Mouse (Mus musculus) midbrain, embryonic 11.5 days (tissue): Measurements from ENCODE around the gene Slc5a6. TPM values are rescaled to one million over a fixed set of nuclear protein-coding genes. Genes with fewer than 3 reads are reported as not detected.
"Not testable (repeated sequence)": the region's sequence is repeated elsewhere in the genome, so short reads cannot be mapped to it uniquely, and the experiment has no call there.

ENCODE experiments used
- ATAC-seq: fragments of 200-750 bp; cut with Nextera tagmentation; 2 replicates; pipeline ENCODE4 v1.8.0; 2017; ENCODE audit warnings: moderate TSS enrichment, moderate library complexity; ENCODE audit not compliant: low FRiP score
- DNase-seq: peaks from one replicate; pipeline ENCODE4 v3.0.0; 2015; ENCODE audit warnings: low spot score; ENCODE audit errors: missing footprints
- H3K27ac ChIP-seq: fragments of 300-500 bp; sonication (generic); 2 replicates; pipeline ENCODE4 v1.5.1; 2014; ENCODE audit warnings: low read depth, low read length
- H3K27me3 ChIP-seq: fragments of 300-500 bp; sonication (generic); 2 replicates; pipeline ENCODE4 v1.6.1; 2014; ENCODE audit warnings: mild to moderate bottlenecking, low read length, moderate library complexity, mixed read lengths; ENCODE audit not compliant: control insufficient read depth, insufficient read depth
- H3K36me3 ChIP-seq: fragments of 300-500 bp; sonication (generic); 2 replicates; pipeline ENCODE4 v1.6.1; 2014; ENCODE audit warnings: mild to moderate bottlenecking, low read length, moderate library complexity, mixed read lengths; ENCODE audit not compliant: control insufficient read depth, insufficient read depth
- H3K4me1 ChIP-seq: fragments of 300-500 bp; sonication (generic); 2 replicates; pipeline ENCODE4 v1.6.1; 2014; ENCODE audit warnings: low read length; ENCODE audit not compliant: control insufficient read depth, insufficient read depth
- H3K4me2 ChIP-seq: fragments of 300-500 bp; sonication (generic); 2 replicates; pipeline ENCODE4 v1.6.1; 2014; ENCODE audit warnings: mild to moderate bottlenecking, moderate library complexity
- H3K4me3 ChIP-seq: fragments of 300-500 bp; sonication (generic); 2 replicates; pipeline ENCODE4 v1.5.1; 2014; ENCODE audit warnings: low read depth, low read length
- H3K9ac ChIP-seq: fragments of 300-500 bp; sonication (generic); 2 replicates; pipeline ENCODE4 v1.6.1; 2014; ENCODE audit warnings: low read length
- H3K9me3 ChIP-seq: fragments of 300-500 bp; sonication (generic); 2 replicates; pipeline ENCODE4 v1.6.1; 2016; ENCODE audit warnings: low read length; ENCODE audit not compliant: control insufficient read depth
- WGBS: fragments of 180-500 bp; shearing (Covaris S2); extraction: QIAGEN DNeasy Blood & Tissue Kit; methylation state at CpG from one replicate; pipeline ENCODE4 v1.1.7; 2014; 5-methylcytosine and 5-hydroxymethylcytosine counted together
- polyA plus RNA-seq: library from polyadenylated mRNA; unstranded; fragments of >200 nt; fragmentation: Nextera tagmentation; extraction: Ambion mirVana; gene quantifications from 2 replicates; pipeline ENCODE4 v1.2.1, GENCODE M21; 2014

Slc5a6 gene
- polyA plus RNA-seq, 1 experiment from 2014 or later: 7.3 TPM

- Histone ChIP-seq H3K9me3 (no peaks in the 10 kb centered on the region), H3K4me1 (no peaks in the 10 kb centered on the region), H3K27me3 (no peaks in the 10 kb centered on the region), H3K36me3 (peaks cover 56% of the 10 kb centered on the region), H3K4me3 (no peak overlapping the region), H3K9ac (no peak overlapping the region), H3K4me2 (no peak overlapping the region), H3K27ac (no peak overlapping the region)
- ATAC-seq (no peak), DNase-seq (no peak)
- WGBS: 92% methylated on average over 11 of the region's 11 CpGs
These were observed 23.1 kb upstream of the Slc5a6 start for GRCm38 (mm10) chr5:31071821-31072220.

- WGBS: 84% methylated on average over 2 of the region's 2 CpGs
- no peaks in the 10 kb centered on the region for H3K9me3 ChIP-seq
- H3K4me3 ChIP-seq: no peak overlapping the region
- no peaks in the 10 kb centered on the region for H3K27me3 ChIP-seq
- ATAC-seq (no peak), DNase-seq (no peak)
- H3K9ac ChIP-seq: no peak overlapping the region
- H3K36me3 ChIP-seq: peaks cover 50% of the 10 kb centered on the region
- no peak overlapping the region for H3K27ac ChIP-seq
- H3K4me2 ChIP-seq: no peak overlapping the region
- no peaks in the 10 kb centered on the region for H3K4me1 ChIP-seq
These were observed 22.3 kb upstream of the Slc5a6 start for GRCm38 (mm10) chr5:31071059-31071458.

- Histone ChIP-seq H3K27ac (no peak overlapping the region), H3K4me1 (no peaks in the 10 kb centered on the region), H3K27me3 (no peaks in the 10 kb centered on the region), H3K36me3 (peaks cover 41% of the 10 kb centered on the region), H3K4me2 (no peak overlapping the region), H3K9ac (no peak overlapping the region), H3K4me3 (no peak overlapping the region), H3K9me3 (no peaks in the 10 kb centered on the region)
- WGBS: 92% methylated on average over 3 of the region's 3 CpGs
- DNase-seq: no peak
- ATAC-seq: no peak
These were observed 21.1 kb upstream of the Slc5a6 start for GRCm38 (mm10) chr5:31069810-31070209.

GRCm38 (mm10) chr5:31055216-31056140 is 6.8 kb upstream of the Slc5a6 start:
- peak overlapping the region; percentile 83 for H3K4me2 ChIP-seq
- H3K27me3 ChIP-seq: no peaks in the 10 kb centered on the region
- DNase-seq (peak; percentile 95), ATAC-seq (no peak; the same call in 1 of the 2 replicates)
- whole genome bisulfite sequencing: 20% methylated on average over 19 of the region's 19 CpGs
- peak overlapping the region; percentile 55 for H3K4me3 ChIP-seq
- peak overlapping the region; percentile 79 for H3K9ac ChIP-seq
- H3K27ac ChIP-seq: no peak overlapping the region; the same call in 1 of the 2 replicates
- peaks cover 13% of the 10 kb centered on the region; the same call in 1 of the 2 replicates for H3K4me1 ChIP-seq
- H3K36me3 ChIP-seq: peaks cover 6% of the 10 kb centered on the region
- no peaks in the 10 kb centered on the region for H3K9me3 ChIP-seq

- Histone ChIP-seq H3K27me3 (no peaks in the 10 kb centered on the region), H3K36me3 (peaks cover 2% of the 10 kb centered on the region), H3K9ac (peak within 1 kb of the TSS; percentile 79), H3K4me2 (peak within 1 kb of the TSS; percentile 83), H3K4me1 (peaks cover 13% of the 10 kb centered on the region; the same call in 1 of the 2 replicates), H3K27ac (peak within 1 kb of the TSS; percentile 40; the same call in 1 of the 2 replicates), H3K4me3 (peak within 1 kb of the TSS; percentile 55), H3K9me3 (no peaks in the 10 kb centered on the region)
- peak; percentile 99 for DNase-seq
- under 1% methylated on average over 64 of the region's 64 CpGs for WGBS
- ATAC-seq: peak; percentile 98
These were observed 5.8 kb upstream of the Slc5a6 start, which contains the start of gene Cad for GRCm38 (mm10) chr5:31054261-31055215. TSS of gene Cad (plus strand) at chr5:31054780.

GRCm38 (mm10) chr5:31053728-31054127 is 5.0 kb upstream of the Slc5a6 start:
- DNase-seq: peak; percentile 86
- H3K9me3 ChIP-seq, H3K4me3 ChIP-seq, ATAC-seq, H3K36me3 ChIP-seq, H3K27ac ChIP-seq, H3K27me3 ChIP-seq: not testable (repeated sequence)
- WGBS: 64% methylated on average over 4 of the region's 4 CpGs
- Histone ChIP-seq H3K9ac (peak overlapping the region; percentile 79), H3K4me2 (peak overlapping the region; percentile 83), H3K4me1 (peaks cover 15% of the 10 kb centered on the region; the same call in 1 of the 2 replicates)

- no peak for DNase-seq
- Histone ChIP-seq H3K4me2 (no peak overlapping the region), H3K27ac (no peak overlapping the region), H3K4me1 (peaks cover 9% of the 10 kb centered on the region; the same call in 1 of the 2 replicates), H3K36me3 (0 out of 2 replicates have a peak, but pooled peaks cover 2% of the 10 kb centered on the region), H3K9ac (no peak overlapping the region), H3K27me3 (no peaks in the 10 kb centered on the region), H3K4me3 (no peak overlapping the region), H3K9me3 (no peaks in the 10 kb centered on the region)
- no peak for ATAC-seq
These were observed 1.7 kb upstream of the Slc5a6 start for GRCm38 (mm10) chr5:31050427-31050826.

- Histone ChIP-seq H3K9ac (peak within 1 kb of the TSS; percentile 90), H3K9me3 (no peaks in the 10 kb centered on the region), H3K36me3 (0 out of 2 replicates have a peak, but pooled peaks cover 2% of the 10 kb centered on the region), H3K4me1 (0 out of 2 replicates have a peak, but pooled peaks cover 2% of the 10 kb centered on the region), H3K27ac (peak within 1 kb of the TSS; percentile 87), H3K4me2 (peak within 1 kb of the TSS; percentile 84), H3K27me3 (no peaks in the 10 kb centered on the region), H3K4me3 (peak within 1 kb of the TSS; percentile 73)
- under 1% methylated on average over 71 of the region's 73 CpGs for WGBS
- DNase-seq (peak; percentile 100), ATAC-seq (peak; percentile 97)
These were observed 619 bp downstream of the Slc5a6 start, which contains the start of gene Atraid for GRCm38 (mm10) chr5:31047848-31048762. TSS of gene Atraid (plus strand) at chr5:31048312.
